Mouse (Mus musculus): ENCODE measurements around the gene T. TPM values are rescaled to one million over a fixed set of nuclear protein-coding genes. Genes with fewer than 3 reads are reported as not detected.

Gene T
- not detected for total RNA-seq (2023)

GRCm38 (mm10) chr17:8433978-8434960 is at the start of gene T:
Gene T (plus strand): TSS chr17:8434423.

Other genes with a start within 250 kb of the T start
- 6.1 TPM for gene Ccr6, start 198.4 kb upstream of the T start, total RNA-seq (2023)
- 41.7 TPM for gene Mpc1, start 151.5 kb upstream of the T start, total RNA-seq (2023)
- gene Sft2d1, start 123.3 kb upstream of the T start, total RNA-seq (2023) = 84.1 TPM
- gene Prr18, start 97.0 kb upstream of the T start, total RNA-seq (2023) = 0.64 TPM
- gene T2, start 78.4 kb upstream of the T start, total RNA-seq (2023) = 0.64 TPM
- not detected for gene Pde10a, start 90.9 kb downstream of the T start, total RNA-seq (2023)
- gene Gm17087, start 132.5 kb downstream of the T start, total RNA-seq (2023) = not detected